Mouse (Mus musculus) kidney, adult 2 months (tissue): ENCODE data around the gene G6pc3. TPM values are rescaled to one million over a fixed set of nuclear protein-coding genes. Genes with fewer than 3 reads are reported as not detected.

Experiments used
- DNase-seq: peaks from one replicate; pipeline ENCODE4 v3.0.0; 2021
- H3K27ac ChIP-seq: fragments of 200-500 bp; 2 replicates; pipeline ENCODE4 v1.5.1; 2012; ENCODE audit warnings: low read depth, low read length, control low read depth, inconsistent platforms; ENCODE audit not compliant: insufficient read depth
- H3K27me3 ChIP-seq: fragments of 200-500 bp; replicated peaks from 2 replicates; pipeline ENCODE4 v1.6.1; 2012; ENCODE audit warnings: mild to moderate bottlenecking, moderate library complexity, low read length, inconsistent platforms; ENCODE audit not compliant: control insufficient read depth, insufficient read depth
- H3K36me3 ChIP-seq: fragments of 200-500 bp; 2 replicates; pipeline ENCODE4 v1.6.1; 2012; ENCODE audit warnings: mild to moderate bottlenecking, moderate library complexity, low read length, inconsistent platforms; ENCODE audit not compliant: control insufficient read depth, insufficient read depth
- H3K4me1 ChIP-seq: fragments of 200-500 bp; 2 replicates; pipeline ENCODE4 v1.6.1; 2011; ENCODE audit warnings: low read length; ENCODE audit not compliant: control insufficient read depth, insufficient read depth
- H3K4me3 ChIP-seq: fragments of 200-500 bp; 2 replicates; pipeline ENCODE4 v1.5.1; 2011; ENCODE audit warnings: mild to moderate bottlenecking, low read depth, low read length, control low read depth; ENCODE audit not compliant: insufficient read depth
- CTCF ChIP-seq: fragments of 200-500 bp; conservative IDR thresholded peaks from 2 replicates; pipeline ENCODE4 v1.5.1; 2011; ENCODE audit warnings: low read depth, mild to moderate bottlenecking, control low read depth, low read length, moderate library complexity, mixed read lengths; ENCODE audit not compliant: insufficient read depth, insufficient read length
- POLR2A ChIP-seq: fragments of 200-500 bp; IDR thresholded peaks from one replicate; pipeline ENCODE4 v1.6.1; 2011; ENCODE audit warnings: low read depth, low read length, control low read depth
- WGBS: fragments of 180-500 bp; shearing (Covaris S2); methylation state at CpG from one replicate; pipeline ENCODE4 v1.1.7; 2018; 5-methylcytosine and 5-hydroxymethylcytosine counted together
- polyA plus RNA-seq: library from polyadenylated mRNA; depleted of rRNA; stranded (reverse); fragments of >200 nt; gene quantifications from 2 replicates; pipeline ENCODE4 v1.2.3, GENCODE M21; 2012

Gene G6pc3
- polyA plus RNA-seq, 1 experiment: 127 TPM

GRCm38 (mm10) chr11:102201408-102201821 is 12.0 kb downstream of the G6pc3 start:
- no peaks in the 10 kb centered on the region for H3K4me1 ChIP-seq
- 81% methylated on average over 12 of the region's 12 CpGs for WGBS
- DNase-seq: no peak
- no peaks in the 10 kb centered on the region; the same call in 1 of the 2 replicates for H3K36me3 ChIP-seq
- TF ChIP-seq POLR2A: no peak
- no peak; the same call in 1 of the 2 replicates for TF ChIP-seq CTCF
- H3K4me3 ChIP-seq: no peak overlapping the region
- no peaks in the 10 kb centered on the region for H3K27me3 ChIP-seq
- no peak overlapping the region for H3K27ac ChIP-seq

DNA sequence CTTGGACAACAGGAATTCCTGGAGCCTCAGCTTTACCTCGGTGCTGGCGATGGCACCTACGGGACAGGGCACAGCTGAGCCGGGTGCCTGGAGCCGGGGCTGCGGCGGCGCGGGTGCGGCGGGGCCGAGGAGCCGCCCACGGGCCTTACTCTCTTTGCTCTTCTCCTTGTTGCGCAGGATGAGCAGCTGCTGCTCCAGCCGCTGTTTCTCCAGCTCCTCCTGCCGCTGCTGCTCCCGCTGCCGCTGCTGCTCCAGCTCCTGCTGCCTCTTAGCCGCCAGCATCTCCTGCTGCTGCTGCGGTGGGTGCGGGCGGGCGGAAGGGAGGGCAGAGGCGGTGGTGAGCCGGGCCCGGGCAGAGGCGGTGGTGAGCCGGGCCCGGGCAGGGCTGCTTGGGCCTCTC is 17.1 kb downstream of the G6pc3 start:
- WGBS: 86% methylated on average over 30 of the region's 30 CpGs
- Histone ChIP-seq H3K36me3 (peaks cover 1% of the 10 kb centered on the region; the same call in 1 of the 2 replicates), H3K4me1 (peaks cover 10% of the 10 kb centered on the region; the same call in 1 of the 2 replicates), H3K27me3 (no peaks in the 10 kb centered on the region), H3K27ac (no peak overlapping the region), H3K4me3 (no peak overlapping the region)
- no peak for DNase-seq
- TF ChIP-seq POLR2A (no peak), CTCF (no peak)

GRCm38 (mm10) chr11:102207825-102208777 is 18.7 kb downstream of the G6pc3 start:
- TF ChIP-seq POLR2A: no peak
- TF ChIP-seq CTCF: no peak
- no peak overlapping the region for H3K27ac ChIP-seq
- H3K4me3 ChIP-seq: no peak overlapping the region
- H3K36me3 ChIP-seq: peaks cover 1% of the 10 kb centered on the region; the same call in 1 of the 2 replicates
- peaks cover 16% of the 10 kb centered on the region; the same call in 1 of the 2 replicates for H3K4me1 ChIP-seq
- WGBS: 51% methylated on average over 11 of the region's 11 CpGs
- DNase-seq: peak; percentile 39
- H3K27me3 ChIP-seq: no peaks in the 10 kb centered on the region

DNA sequence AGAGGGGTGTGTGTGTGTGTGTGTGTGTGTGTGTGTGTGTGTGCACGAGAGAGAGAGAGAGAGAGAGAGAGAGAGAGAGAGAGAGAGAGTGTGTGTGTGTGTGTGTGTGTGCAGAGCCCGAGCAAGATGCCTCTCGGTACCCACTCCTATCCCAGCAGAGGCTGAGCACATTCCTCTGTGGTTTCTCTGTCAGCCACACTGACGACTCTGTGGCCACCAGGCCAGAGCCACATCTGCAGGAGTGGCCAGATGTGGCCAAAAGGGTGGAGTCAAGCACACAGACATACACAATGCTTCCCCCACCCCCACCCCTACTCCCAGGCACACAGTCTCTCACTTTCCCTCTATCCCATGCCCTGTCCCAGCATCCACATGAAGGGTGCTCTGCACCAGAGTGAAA is 19.4 kb downstream of the G6pc3 start:
- Histone ChIP-seq H3K27ac (no peak overlapping the region), H3K27me3 (no peaks in the 10 kb centered on the region), H3K36me3 (peaks cover 1% of the 10 kb centered on the region; the same call in 1 of the 2 replicates), H3K4me3 (no peak overlapping the region), H3K4me1 (peaks cover 16% of the 10 kb centered on the region; the same call in 1 of the 2 replicates)
- 59% methylated on average over 4 of the region's 4 CpGs for WGBS
- DNase-seq: no peak
- TF ChIP-seq CTCF (no peak), POLR2A (no peak)

GRCm38 (mm10) chr11:102209742-102210141 is 20.3 kb downstream of the G6pc3 start:
- WGBS: 27% methylated on average over 2 of the region's 2 CpGs
- TF ChIP-seq CTCF (peak; percentile 75), POLR2A (no peak)
- Histone ChIP-seq H3K27ac (no peak overlapping the region), H3K36me3 (peaks cover 1% of the 10 kb centered on the region; the same call in 1 of the 2 replicates), H3K27me3 (no peaks in the 10 kb centered on the region), H3K4me1 (peaks cover 17% of the 10 kb centered on the region; the same call in 1 of the 2 replicates), H3K4me3 (no peak overlapping the region)
- DNase-seq: peak; percentile 28

DNA sequence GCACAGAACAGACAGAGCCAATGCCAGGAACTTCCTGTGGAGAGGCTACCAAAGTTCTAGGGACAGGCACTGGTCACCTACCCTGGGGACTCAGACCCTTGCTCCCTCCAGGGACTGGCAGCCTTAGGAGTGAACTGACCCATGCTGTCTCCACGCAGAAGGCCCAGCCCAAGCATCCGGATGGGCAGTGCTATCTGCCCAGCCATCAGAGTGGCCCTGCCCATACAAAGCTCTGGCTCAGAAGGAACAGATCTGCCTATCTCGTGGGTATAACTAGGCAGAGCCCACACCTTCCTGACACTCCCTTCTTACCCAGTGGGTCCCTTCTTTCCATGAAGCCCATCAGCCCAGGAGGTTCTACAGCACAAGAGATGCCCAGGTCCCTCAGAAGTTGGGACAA is 20.8 kb downstream of the G6pc3 start:
- TF ChIP-seq POLR2A (no peak), CTCF (no peak)
- Histone ChIP-seq H3K27me3 (no peaks in the 10 kb centered on the region), H3K4me3 (no peak overlapping the region), H3K4me1 (peaks cover 21% of the 10 kb centered on the region; the same call in 1 of the 2 replicates), H3K36me3 (peaks cover 1% of the 10 kb centered on the region; the same call in 1 of the 2 replicates), H3K27ac (no peak overlapping the region)
- no peak for DNase-seq
- 66% methylated on average over 3 of the region's 3 CpGs for WGBS

DNA sequence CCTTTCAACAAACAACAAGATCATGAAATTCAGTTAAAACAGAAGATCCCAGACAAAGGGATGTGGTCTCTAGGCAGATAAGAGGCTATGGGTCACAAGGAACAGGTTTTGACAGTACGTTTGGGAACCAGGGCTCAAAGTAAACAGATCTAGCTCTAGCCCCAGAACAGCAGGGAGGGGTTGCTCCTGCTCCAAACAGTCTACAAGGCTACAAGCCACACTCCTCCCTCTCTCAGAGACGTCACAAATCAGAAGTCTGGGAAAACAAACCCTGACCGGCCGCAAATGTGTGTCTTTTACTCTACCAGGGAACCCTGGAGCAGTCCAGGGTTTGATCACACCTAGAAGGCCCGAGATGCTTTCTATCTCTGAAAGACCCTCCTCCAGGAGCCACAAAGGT is 21.6 kb downstream of the G6pc3 start:
- no peaks in the 10 kb centered on the region for H3K27me3 ChIP-seq
- TF ChIP-seq CTCF: no peak
- no peak for TF ChIP-seq POLR2A
- H3K4me3 ChIP-seq: no peak overlapping the region
- H3K36me3 ChIP-seq: peaks cover 1% of the 10 kb centered on the region; the same call in 1 of the 2 replicates
- no peak for DNase-seq
- H3K27ac ChIP-seq: no peak overlapping the region
- 74% methylated on average over 5 of the region's 5 CpGs for WGBS
- H3K4me1 ChIP-seq: peaks cover 29% of the 10 kb centered on the region
